Mouse (Mus musculus): ENCODE results near the gene Vmn1r2. TPM values are rescaled to one million over a fixed set of nuclear protein-coding genes. Genes with fewer than 3 reads are reported as not detected.
A peak's percentile ranks its signal among the peaks of the same experiment; 100 is the strongest.
"Not testable (repeated sequence)": the region's sequence is repeated elsewhere in the genome, so short reads cannot be mapped to it uniquely, and the experiment has no call there.

Gene Vmn1r2
- not detected in 2 replicates for polyA plus RNA-seq (2015; fragmentation: Nextera tagmentation; extraction: Ambion mirVana)

DNA sequence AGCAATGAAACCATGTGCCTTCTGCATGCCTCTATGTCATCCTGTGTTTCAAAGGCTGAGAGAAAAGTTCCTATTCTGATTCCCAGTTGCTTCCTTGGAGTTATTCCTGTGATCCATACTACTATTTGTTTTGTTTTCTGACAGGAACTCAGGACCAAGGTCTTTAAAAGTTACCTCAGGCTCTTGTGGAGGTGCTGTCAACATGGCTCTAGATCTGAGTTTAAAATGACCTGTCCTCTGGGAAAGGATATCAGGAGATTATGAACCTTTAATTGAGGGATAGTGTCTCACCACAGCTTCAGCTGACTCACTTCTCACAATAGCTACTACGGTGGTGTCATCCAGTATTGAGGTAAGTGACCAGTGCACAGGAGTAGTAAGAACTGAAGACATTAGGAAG lies at the start of gene Vmn1r2:
Gene Vmn1r2 (plus strand): TSS at position 301 of the 400 bp plus-strand sequence.
- not testable (repeated sequence) for H3K27ac ChIP-seq (ENCODE audit: low read depth); H3K36me3 ChIP-seq (replicated peaks; ENCODE audit: insufficient read depth, low read length); ATAC-seq; H3K27me3 ChIP-seq (ENCODE audit: insufficient read depth, low read length); H3K4me1 ChIP-seq (ENCODE audit: insufficient read depth); H3K4me3 ChIP-seq (ENCODE audit: low read depth, low read length); H3K4me2 ChIP-seq (ENCODE audit: low read depth, low read length); DNase-seq; H3K9me3 ChIP-seq (ENCODE audit: low read length); H3K9ac ChIP-seq (replicated peaks)
- no CpG with 5 or more reads among the region's 1 CpGs for WGBS (ENCODE audit: insufficient replicate concordance)

GRCm38 (mm10) chr4:3147926-3148325 lies 19.2 kb upstream of the Vmn1r2 start:
- not testable (repeated sequence) for H3K27ac ChIP-seq (ENCODE audit: low read depth); H3K9ac ChIP-seq (replicated peaks); H3K9me3 ChIP-seq (ENCODE audit: low read length); H3K36me3 ChIP-seq (replicated peaks; ENCODE audit: insufficient read depth, low read length); H3K4me1 ChIP-seq (ENCODE audit: insufficient read depth); H3K27me3 ChIP-seq (ENCODE audit: insufficient read depth, low read length); H3K4me2 ChIP-seq (ENCODE audit: low read depth, low read length); ATAC-seq; H3K4me3 ChIP-seq (ENCODE audit: low read depth, low read length); DNase-seq
- WGBS (ENCODE audit: insufficient replicate concordance), result no CpG with 5 or more reads among the region's 3 CpGs

DNA sequence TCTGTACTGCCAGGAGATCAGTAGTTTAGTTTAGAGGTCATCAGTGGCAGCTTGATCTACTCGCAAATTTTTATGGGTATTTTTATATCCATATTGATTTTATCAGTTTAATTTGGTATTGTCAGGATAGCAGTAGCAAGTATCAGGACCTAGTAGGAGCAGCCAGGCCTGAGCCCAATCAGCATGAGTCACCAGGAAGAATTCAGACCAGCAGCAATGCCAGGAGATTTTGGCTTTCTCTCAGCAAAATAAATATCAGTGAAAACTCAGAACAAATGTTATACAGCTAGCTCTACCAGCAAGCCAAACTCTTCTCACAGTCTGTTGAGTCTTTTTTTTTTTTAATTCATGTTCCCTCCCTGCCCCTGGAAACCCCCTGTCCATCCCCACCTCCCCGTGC lies 13.8 kb upstream of the Vmn1r2 start:
- H3K36me3 ChIP-seq (replicated peaks; ENCODE audit: insufficient read depth, low read length); H3K27ac ChIP-seq (ENCODE audit: low read depth); ATAC-seq; H3K27me3 ChIP-seq (ENCODE audit: insufficient read depth, low read length); H3K9ac ChIP-seq (replicated peaks); H3K4me2 ChIP-seq (ENCODE audit: low read depth, low read length); H3K9me3 ChIP-seq (ENCODE audit: low read length); H3K4me1 ChIP-seq (ENCODE audit: insufficient read depth); DNase-seq; H3K4me3 ChIP-seq (ENCODE audit: low read depth, low read length): not testable (repeated sequence)
- 81% methylated on average over 2 of the region's 2 CpGs for WGBS (ENCODE audit: insufficient replicate concordance)

DNA sequence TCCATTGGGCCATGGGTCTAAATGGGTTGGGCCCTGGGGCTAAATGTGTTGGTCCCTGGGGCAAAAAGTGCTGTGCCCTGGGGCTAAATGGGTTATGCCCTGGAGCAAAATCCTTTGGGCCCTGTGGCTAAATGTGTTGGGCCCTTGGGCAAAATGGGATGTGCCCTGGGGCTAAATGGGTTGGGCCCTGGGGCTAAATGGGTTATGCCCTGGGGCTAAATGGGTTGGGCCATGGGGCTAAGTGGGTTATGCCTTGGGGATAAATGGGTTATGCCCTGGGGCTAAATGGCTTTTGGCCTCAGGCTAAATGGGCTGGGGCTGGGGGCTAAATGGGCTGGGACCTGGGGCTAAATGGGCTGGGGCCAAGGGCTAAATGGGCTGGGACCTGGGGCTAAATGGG lies 2.7 kb upstream of the Vmn1r2 start:
- H3K36me3 ChIP-seq (replicated peaks; ENCODE audit: insufficient read depth, low read length); H3K4me2 ChIP-seq (ENCODE audit: low read depth, low read length); H3K9me3 ChIP-seq (ENCODE audit: low read length); H3K4me1 ChIP-seq (ENCODE audit: insufficient read depth); H3K27ac ChIP-seq (ENCODE audit: low read depth); H3K4me3 ChIP-seq (ENCODE audit: low read depth, low read length); H3K9ac ChIP-seq (replicated peaks); ATAC-seq; DNase-seq; H3K27me3 ChIP-seq (ENCODE audit: insufficient read depth, low read length): not testable (repeated sequence)

DNA sequence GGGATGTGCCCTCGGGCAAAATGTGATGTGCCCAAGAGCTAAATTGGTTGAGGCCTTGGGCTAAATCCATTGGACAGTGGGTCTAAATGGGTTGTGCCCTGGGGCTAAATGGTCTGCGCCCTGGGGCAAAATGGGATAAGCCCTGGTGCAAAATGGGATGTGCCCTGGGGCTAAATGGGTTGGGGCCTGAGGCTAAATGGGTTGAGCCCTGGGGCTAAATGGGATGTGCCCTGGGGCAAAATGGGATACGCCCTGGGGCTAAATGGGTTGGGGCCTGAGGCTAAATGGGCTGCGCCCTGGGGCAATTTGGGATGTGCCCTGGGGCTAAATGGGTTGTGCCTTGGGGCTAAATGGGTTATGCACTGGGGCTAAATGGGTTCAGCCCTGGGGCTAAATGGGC lies 2.1 kb upstream of the Vmn1r2 start:
- Histone ChIP-seq H3K4me2 (ENCODE audit: low read depth, low read length) (no peak overlapping the region), H3K4me3 (ENCODE audit: low read depth, low read length) (no peak overlapping the region), H3K27me3 (ENCODE audit: insufficient read depth, low read length) (no peaks in the 10 kb centered on the region), H3K4me1 (ENCODE audit: insufficient read depth) (no peaks in the 10 kb centered on the region), H3K36me3 (replicated peaks; ENCODE audit: insufficient read depth, low read length) (no peaks in the 10 kb centered on the region), H3K27ac (ENCODE audit: low read depth) (no peak overlapping the region), H3K9ac (replicated peaks) (no peak overlapping the region), H3K9me3 (ENCODE audit: low read length) (no peaks in the 10 kb centered on the region)
- WGBS (ENCODE audit: insufficient replicate concordance), result 89% methylated on average over 4 of the region's 4 CpGs
- TF ChIP-seq CTCF (IDR thresholded peaks at IDR 0.05; ENCODE audit: low read depth) (no peak), EP300 (IDR thresholded peaks at IDR 0.05; ENCODE audit: low read depth) (no peak)
- no peak for ATAC-seq
- DNase-seq, result peak; percentile 20

- 76% methylated on average over 4 of the region's 4 CpGs for WGBS (ENCODE audit: insufficient replicate concordance)
- DNase-seq, result peak; percentile 12
- H3K4me1 ChIP-seq (ENCODE audit: insufficient read depth); H3K36me3 ChIP-seq (replicated peaks; ENCODE audit: insufficient read depth, low read length); H3K9me3 ChIP-seq (ENCODE audit: low read length); H3K27ac ChIP-seq (ENCODE audit: low read depth); ATAC-seq; H3K27me3 ChIP-seq (ENCODE audit: insufficient read depth, low read length); H3K9ac ChIP-seq (replicated peaks); H3K4me2 ChIP-seq (ENCODE audit: low read depth, low read length); H3K4me3 ChIP-seq (ENCODE audit: low read depth, low read length): not testable (repeated sequence)
These were observed 7.5 kb downstream of the Vmn1r2 start for GRCm38 (mm10) chr4:3174586-3174985.

- not testable (repeated sequence) for H3K36me3 ChIP-seq (replicated peaks; ENCODE audit: insufficient read depth, low read length); H3K4me3 ChIP-seq (ENCODE audit: low read depth, low read length); H3K9ac ChIP-seq (replicated peaks); H3K4me2 ChIP-seq (ENCODE audit: low read depth, low read length); H3K27me3 ChIP-seq (ENCODE audit: insufficient read depth, low read length); H3K4me1 ChIP-seq (ENCODE audit: insufficient read depth); ATAC-seq; H3K27ac ChIP-seq (ENCODE audit: low read depth); H3K9me3 ChIP-seq (ENCODE audit: low read length); DNase-seq
- 85% methylated on average over 5 of the region's 8 CpGs for WGBS (ENCODE audit: insufficient replicate concordance)
These were observed 8.6 kb downstream of the Vmn1r2 start for GRCm38 (mm10) chr4:3175756-3176155.

GRCm38 (mm10) chr4:3176195-3176594 lies 9.1 kb downstream of the Vmn1r2 start:
- ATAC-seq; H3K9me3 ChIP-seq (ENCODE audit: low read length); H3K4me3 ChIP-seq (ENCODE audit: low read depth, low read length); H3K9ac ChIP-seq (replicated peaks); H3K4me1 ChIP-seq (ENCODE audit: insufficient read depth); H3K36me3 ChIP-seq (replicated peaks; ENCODE audit: insufficient read depth, low read length); H3K27ac ChIP-seq (ENCODE audit: low read depth); H3K4me2 ChIP-seq (ENCODE audit: low read depth, low read length); H3K27me3 ChIP-seq (ENCODE audit: insufficient read depth, low read length): not testable (repeated sequence)
- peak; percentile 13 for DNase-seq
- 86% methylated on average over 6 of the region's 6 CpGs for WGBS (ENCODE audit: insufficient replicate concordance)

- not testable (repeated sequence) for H3K27ac ChIP-seq (ENCODE audit: low read depth)
- WGBS (ENCODE audit: insufficient replicate concordance), result 84% methylated on average over 10 of the region's 10 CpGs
These were observed 9.8 kb downstream of the Vmn1r2 start for GRCm38 (mm10) chr4:3176746-3177490.

DNA sequence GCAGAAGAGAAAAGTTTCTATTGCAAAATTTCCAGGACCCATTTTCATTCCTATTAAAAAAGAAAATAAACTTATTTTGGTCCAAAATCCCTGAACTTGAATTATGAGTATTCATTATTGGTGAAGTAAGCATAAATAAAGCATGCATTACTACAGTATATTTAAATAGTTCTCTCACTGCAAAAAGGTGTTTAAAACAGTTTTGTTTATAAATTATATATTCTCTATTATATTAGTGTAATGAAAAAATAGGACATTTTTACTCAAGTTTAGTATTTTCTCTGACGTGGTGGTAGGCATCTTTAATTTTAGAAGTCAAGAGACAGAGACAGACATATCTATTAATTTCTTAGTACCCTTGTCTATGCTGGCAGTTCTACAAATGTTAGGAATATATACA lies 18.1 kb downstream of the Vmn1r2 start, which contains the start of gene Vmn1r3:
Gene Vmn1r3 (minus strand): TSS at position 101 of the 400 bp plus-strand sequence.
- H3K27ac ChIP-seq (ENCODE audit: low read depth); H3K9ac ChIP-seq (replicated peaks); H3K4me3 ChIP-seq (ENCODE audit: low read depth, low read length); H3K4me2 ChIP-seq (ENCODE audit: low read depth, low read length); DNase-seq; ATAC-seq; H3K27me3 ChIP-seq (ENCODE audit: insufficient read depth, low read length); H3K36me3 ChIP-seq (replicated peaks; ENCODE audit: insufficient read depth, low read length); H3K4me1 ChIP-seq (ENCODE audit: insufficient read depth); H3K9me3 ChIP-seq (ENCODE audit: low read length): not testable (repeated sequence)
- WGBS (ENCODE audit: insufficient replicate concordance), result 88% methylated on average over 1 of the region's 1 CpGs

More at GRCm38 (mm10) chr4:3176746-3177490, 9.8 kb downstream of the Vmn1r2 start:
- H3K9ac ChIP-seq (replicated peaks); H3K4me2 ChIP-seq (ENCODE audit: low read depth, low read length); H3K36me3 ChIP-seq (replicated peaks; ENCODE audit: insufficient read depth, low read length); H3K4me3 ChIP-seq (ENCODE audit: low read depth, low read length); ATAC-seq; H3K27me3 ChIP-seq (ENCODE audit: insufficient read depth, low read length); H3K9me3 ChIP-seq (ENCODE audit: low read length); H3K4me1 ChIP-seq (ENCODE audit: insufficient read depth): not testable (repeated sequence)
- peak; percentile 12 for DNase-seq
